Mouse (Mus musculus) heart, adult 2 months (tissue): Measurements from ENCODE around the gene Gm7579. TPM values are rescaled to one million over a fixed set of nuclear protein-coding genes. Genes with fewer than 3 reads are reported as not detected.
"Not testable (repeated sequence)": the region's sequence is repeated elsewhere in the genome, so short reads cannot be mapped to it uniquely, and the experiment has no call there.

Experiments
- DNase-seq, 2 experiments: peaks; one replicate each; pipeline ENCODE4 v3.0.0; 2021
- H3K27ac ChIP-seq: fragments of 200-600 bp; 2 replicates; pipeline ENCODE4 v1.8.1; 2022
- H3K27me3 ChIP-seq: fragments of 200-500 bp; 2 replicates; pipeline ENCODE4 v1.6.1; 2012; ENCODE audit warnings: mild to moderate bottlenecking, low read length, inconsistent platforms, mixed read lengths; ENCODE audit not compliant: control insufficient read depth, insufficient read depth
- H3K36me3 ChIP-seq: fragments of 200-500 bp; 2 replicates; pipeline ENCODE4 v1.6.1; 2012; ENCODE audit warnings: low read length, inconsistent platforms; ENCODE audit not compliant: control insufficient read depth, insufficient read depth
- H3K4me1 ChIP-seq: fragments of 200-500 bp; 2 replicates; pipeline ENCODE4 v1.6.1; 2011; ENCODE audit warnings: low read length; ENCODE audit not compliant: control insufficient read depth, insufficient read depth
- H3K4me3 ChIP-seq: fragments of 200-600 bp; 2 replicates; pipeline ENCODE4 v1.8.1; 2022
- H3K79me2 ChIP-seq: fragments of 200-500 bp; replicated peaks from 2 replicates; pipeline ENCODE4 v1.6.1; 2012; ENCODE audit warnings: mild to moderate bottlenecking, inconsistent platforms, low read length, moderate library complexity, mixed read lengths; ENCODE audit not compliant: control insufficient read depth, insufficient read depth
- H3K9ac ChIP-seq: fragments of 200-500 bp; 2 replicates; pipeline ENCODE4 v1.6.1; 2012; ENCODE audit warnings: low read depth, mild to moderate bottlenecking, control low read depth, inconsistent platforms, low read length, mixed read lengths
- CTCF ChIP-seq: fragments of 200-600 bp; IDR thresholded peaks from 2 replicates; pipeline ENCODE4 v1.8.1; 2022; ENCODE audit warnings: antibody characterized with exemption, mild to moderate bottlenecking, moderate library complexity
- EP300 ChIP-seq: fragments of 200-500 bp; IDR thresholded peaks from 2 replicates; pipeline ENCODE4 v1.6.1; 2011; ENCODE audit warnings: low read depth, low read length, control low read depth; ENCODE audit not compliant: insufficient read depth
- POLR2A ChIP-seq: fragments of 200-500 bp; IDR thresholded peaks from 2 replicates; pipeline ENCODE4 v1.6.1; 2011; ENCODE audit warnings: mild to moderate bottlenecking, low read depth, low read length, control low read depth; ENCODE audit not compliant: insufficient read depth
- WGBS: fragments of 180-500 bp; shearing (Covaris S2); methylation state at CpG from one replicate; pipeline ENCODE4 v1.1.7; 2018; 5-methylcytosine and 5-hydroxymethylcytosine counted together
- intact Hi-C: fragments of 180-260 bp; cut with DNase I; formaldehyde crosslinking; loops from one replicate; pipeline ENCODE4 v1.15.1; 2025
- long read RNA-seq: library from polyadenylated mRNA; stranded (forward); transcript quantifications from one replicate; pipeline ENCODE4 v2.0.0, GENCODE M21; 2021
- polyA plus RNA-seq: library from polyadenylated mRNA; depleted of rRNA; stranded (reverse); fragments of >200 nt; gene quantifications from 2 replicates; pipeline ENCODE4 v1.2.3, GENCODE M21; 2012; rRNA removed
- total RNA-seq, 2 experiments: library from RNA; stranded (reverse); gene quantifications; 2 replicates each; pipeline ENCODE4 v1.2.3; 2021

Gm7579 gene
- not detected for total RNA-seq
- polyA plus RNA-seq: not detected in 2 replicates
- long read RNA-seq: 0 reads

GRCm38 (mm10) chr7:142211559-142211958, at the start of gene Gm7579:
Gene Gm7579, plus strand, starts transcription at chr7:142211859.
- Histone ChIP-seq H3K36me3 (no peaks in the 10 kb centered on the region), H3K27me3 (no peaks in the 10 kb centered on the region), H3K4me3 (no peak within 1 kb of the TSS), H3K79me2 (no peaks in the 10 kb centered on the region), H3K9ac (no peak within 1 kb of the TSS), H3K27ac (no peak within 1 kb of the TSS), H3K4me1 (no peaks in the 10 kb centered on the region)
- no peak for TF ChIP-seq CTCF
- no peak for TF ChIP-seq POLR2A
- TF ChIP-seq EP300: no peak
- no peak for DNase-seq
- intact Hi-C loops: no loop called here
- 38% methylated on average over 1 of the region's 1 CpGs for WGBS

DNA sequence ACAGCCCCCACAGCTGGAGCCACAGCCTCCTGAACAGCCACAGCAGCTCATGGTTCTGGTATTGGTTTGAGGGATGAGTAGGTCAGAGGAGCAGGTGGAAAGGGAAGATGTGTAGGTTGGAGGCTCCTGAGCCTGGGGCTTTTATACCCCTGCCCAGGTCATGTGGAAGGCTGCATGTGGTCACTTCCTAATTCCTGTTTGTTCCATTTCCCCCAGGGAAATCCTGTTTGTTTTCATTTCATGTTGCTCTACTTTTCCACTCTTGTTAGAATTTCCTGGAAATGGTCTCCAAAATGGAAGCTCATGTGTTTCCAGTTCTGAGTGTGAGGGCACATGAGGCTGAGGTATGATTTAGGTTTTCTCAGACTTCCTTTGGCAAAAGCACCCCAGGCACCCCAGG, 46.0 kb upstream of the Gm7579 start, which contains the start of gene Gm4553:
Gm4553 (minus strand) TSS at position 101 of the 400 bp plus-strand sequence.
- H3K4me3 ChIP-seq, H3K27me3 ChIP-seq, intact Hi-C loops, H3K27ac ChIP-seq, H3K4me1 ChIP-seq, H3K79me2 ChIP-seq, H3K9ac ChIP-seq, H3K36me3 ChIP-seq, DNase-seq: not testable (repeated sequence)

- H3K27ac ChIP-seq: no peak overlapping the region
- no peaks in the 10 kb centered on the region for H3K27me3 ChIP-seq
- intact Hi-C loops: no loop called here
- 43% methylated on average over 3 of the region's 3 CpGs for WGBS
- H3K79me2 ChIP-seq: no peaks in the 10 kb centered on the region
- H3K4me1 ChIP-seq: no peaks in the 10 kb centered on the region
- DNase-seq: no peak
- no peak overlapping the region for H3K9ac ChIP-seq
- H3K4me3 ChIP-seq: no peak overlapping the region
- H3K36me3 ChIP-seq: no peaks in the 10 kb centered on the region
- peak; percentile 71 for TF ChIP-seq CTCF
- no peak for TF ChIP-seq EP300
- no peak for TF ChIP-seq POLR2A
Observed at GRCm38 (mm10) chr7:142169836-142170235, 41.8 kb upstream of the Gm7579 start.

DNA sequence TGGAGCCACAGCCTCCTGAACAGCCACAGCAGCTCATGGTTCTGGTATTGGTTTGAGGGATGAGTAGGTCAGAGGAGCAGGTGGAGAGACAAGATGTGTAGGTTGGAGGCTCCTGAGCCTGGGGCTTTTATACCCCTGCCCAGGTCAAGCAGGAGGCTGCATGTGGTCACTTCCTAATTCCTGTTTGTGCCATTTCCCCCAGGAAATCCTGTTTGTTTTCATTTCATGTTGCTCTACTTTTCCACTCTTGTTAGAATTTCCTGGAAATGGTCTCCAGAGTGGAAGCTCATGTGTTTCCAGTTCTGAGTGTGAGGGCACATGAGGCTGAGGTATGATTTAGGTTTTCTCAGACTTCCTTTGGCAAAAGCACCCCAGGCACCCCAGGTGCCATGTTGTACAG, 35.8 kb upstream of the Gm7579 start, which contains the start of gene Krtap5-2:
Krtap5-2 (minus strand) TSS at position 101 of the 400 bp plus-strand sequence.
- H3K4me3 ChIP-seq, H3K36me3 ChIP-seq, H3K27ac ChIP-seq, H3K79me2 ChIP-seq, H3K9ac ChIP-seq, DNase-seq, intact Hi-C loops, H3K4me1 ChIP-seq, H3K27me3 ChIP-seq: not testable (repeated sequence)

- intact Hi-C loops: no loop called here
- Histone ChIP-seq H3K36me3 (no peaks in the 10 kb centered on the region), H3K4me1 (no peaks in the 10 kb centered on the region), H3K9ac (no peak overlapping the region), H3K79me2 (no peaks in the 10 kb centered on the region), H3K4me3 (no peak overlapping the region), H3K27me3 (no peaks in the 10 kb centered on the region), H3K27ac (no peak overlapping the region)
- DNase-seq: no peak
- TF ChIP-seq EP300: no peak
- no peak for TF ChIP-seq POLR2A
- no peak for TF ChIP-seq CTCF
- WGBS: 67% methylated on average over 1 of the region's 1 CpGs
Observed at GRCm38 (mm10) chr7:142178685-142179084, 33.0 kb upstream of the Gm7579 start.

DNA sequence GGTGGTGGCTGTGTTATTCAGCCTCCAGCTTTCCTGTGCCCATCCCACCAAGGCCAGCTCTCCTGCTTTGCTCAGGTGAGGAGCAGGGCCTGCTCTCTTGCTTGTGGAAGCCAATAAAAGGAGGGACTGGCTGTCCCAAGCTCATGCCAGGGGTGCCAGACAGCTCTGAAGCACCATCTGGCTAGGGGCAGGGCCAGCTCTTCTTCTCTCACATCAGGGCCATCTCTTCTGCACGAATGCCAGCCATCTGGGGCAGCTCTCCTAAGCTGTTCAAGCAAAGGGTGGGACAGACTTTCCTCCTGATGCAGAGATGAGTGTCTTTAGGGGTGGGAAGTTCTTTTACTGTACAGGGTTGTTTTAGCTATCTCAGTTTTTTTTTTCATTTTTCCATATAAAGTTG, 30.6 kb upstream of the Gm7579 start:
- Histone ChIP-seq H3K4me1 (no peaks in the 10 kb centered on the region), H3K79me2 (no peaks in the 10 kb centered on the region), H3K9ac (no peak overlapping the region), H3K27me3 (no peaks in the 10 kb centered on the region), H3K4me3 (no peak overlapping the region), H3K27ac (no peak overlapping the region), H3K36me3 (no peaks in the 10 kb centered on the region)
- intact Hi-C loops: no loop called here
- TF ChIP-seq EP300 (no peak), POLR2A (no peak)
- no peak for DNase-seq
- 21% methylated on average over 1 of the region's 1 CpGs for WGBS

DNA sequence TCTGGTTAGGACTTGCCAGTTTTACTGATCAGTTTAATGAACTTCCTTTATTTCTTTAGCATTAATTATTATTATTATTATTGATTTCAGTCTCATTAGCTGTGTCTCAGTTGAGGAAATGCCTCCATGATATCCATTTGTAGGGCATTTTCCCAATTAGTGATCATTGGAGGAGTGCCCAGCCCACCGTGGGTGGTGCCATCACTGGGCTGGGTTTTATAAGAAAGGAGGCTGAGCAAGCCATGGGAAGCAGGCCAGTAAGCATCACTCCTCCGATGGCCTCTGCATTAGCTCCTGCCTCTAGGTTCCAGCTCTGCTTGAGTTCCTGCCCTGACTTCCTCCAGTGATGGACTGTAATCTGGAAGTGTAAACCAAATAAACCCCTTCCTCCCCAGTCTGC, 23.5 kb upstream of the Gm7579 start:
- Histone ChIP-seq H3K79me2 (no peaks in the 10 kb centered on the region), H3K27ac (no peak overlapping the region), H3K4me3 (no peak overlapping the region), H3K4me1 (no peaks in the 10 kb centered on the region), H3K9ac (no peak overlapping the region), H3K27me3 (no peaks in the 10 kb centered on the region), H3K36me3 (no peaks in the 10 kb centered on the region)
- intact Hi-C loops: no loop called here
- WGBS: 62% methylated on average over 2 of the region's 2 CpGs
- no peak for DNase-seq
- no peak for TF ChIP-seq EP300
- no peak for TF ChIP-seq CTCF
- TF ChIP-seq POLR2A: no peak
